Mouse (Mus musculus) liver, postnatal 0 days (tissue): ENCODE results near the gene Trappc3. TPM values are rescaled to one million over a fixed set of nuclear protein-coding genes. Genes with fewer than 3 reads are reported as not detected.

ENCODE experiments used
- ATAC-seq: fragments of 200-750 bp; cut with Nextera tagmentation; 2 replicates; pipeline ENCODE4 v1.8.0; 2017; ENCODE audit warnings: mild to moderate bottlenecking, moderate library complexity
- DNase-seq: peaks from one replicate; pipeline ENCODE4 v3.0.0-alpha.2; 2016
- H3K27ac ChIP-seq: fragments of 300-500 bp; sonication (generic); 2 replicates; pipeline ENCODE4 v1.5.1; 2014; ENCODE audit warnings: antibody characterized with exemption, moderate library complexity, mild to moderate bottlenecking, low read depth
- H3K27me3 ChIP-seq: fragments of 300-500 bp; sonication (generic); 2 replicates; pipeline ENCODE4 v1.6.1; 2014; ENCODE audit warnings: low read length, control low read depth, mixed read lengths; ENCODE audit not compliant: insufficient read depth
- H3K36me3 ChIP-seq: fragments of 300-500 bp; sonication (generic); replicated peaks from 2 replicates; pipeline ENCODE4 v1.6.1; 2014; ENCODE audit warnings: mild to moderate bottlenecking, control low read depth, low read length, moderate library complexity, mixed read lengths; ENCODE audit not compliant: insufficient read depth
- H3K4me1 ChIP-seq: fragments of 300-500 bp; sonication (generic); 2 replicates; pipeline ENCODE4 v1.6.1; 2014; ENCODE audit warnings: antibody characterized with exemption, mild to moderate bottlenecking, control low read depth; ENCODE audit not compliant: insufficient read depth
- H3K4me2 ChIP-seq: fragments of 300-500 bp; sonication (generic); 2 replicates; pipeline ENCODE4 v1.6.1; 2014; ENCODE audit warnings: low read depth, mild to moderate bottlenecking, low read length, moderate library complexity, mixed read lengths
- H3K4me3 ChIP-seq: fragments of 300-500 bp; sonication (generic); 2 replicates; pipeline ENCODE4 v1.5.1; 2014; ENCODE audit warnings: low read depth, low read length
- H3K9ac ChIP-seq: fragments of 300-500 bp; sonication (generic); replicated peaks from 2 replicates; pipeline ENCODE4 v1.6.1; 2014; ENCODE audit warnings: mild to moderate bottlenecking, moderate library complexity
- H3K9me3 ChIP-seq: fragments of 300-500 bp; sonication (generic); 2 replicates; pipeline ENCODE4 v1.6.1; 2016; ENCODE audit warnings: mild to moderate bottlenecking, control low read depth, low read length, mixed read lengths
- CTCF ChIP-seq: sonication (generic); IDR thresholded peaks from 2 replicates; pipeline ENCODE4 v1.5.1; 2016; ENCODE audit warnings: antibody characterized with exemption, low read depth
- EP300 ChIP-seq: IDR thresholded peaks from 2 replicates; pipeline ENCODE4 v1.6.1; 2016; ENCODE audit warnings: antibody characterized with exemption, low read depth, mild to moderate bottlenecking
- WGBS: fragments of 180-500 bp; shearing (Covaris S2); extraction: QIAGEN DNeasy Blood & Tissue Kit; methylation state at CpG from one replicate; pipeline ENCODE4 v1.1.7; 2014; ENCODE audit not compliant: insufficient replicate concordance; 5-methylcytosine and 5-hydroxymethylcytosine counted together
- polyA plus RNA-seq: library from polyadenylated mRNA; unstranded; fragments of >200 nt; fragmentation: Nextera tagmentation; extraction: Ambion mirVana; gene quantifications from 2 replicates; pipeline ENCODE4 v1.2.1, GENCODE M21; 2015

Gene Trappc3
- polyA plus RNA-seq, 1 experiment from 2014 or later: 39.2 TPM

GRCm38 (mm10) chr4:126311566-126312200, 49.6 kb downstream of the Trappc3 start:
- 87% methylated on average over 16 of the region's 16 CpGs for WGBS
- TF ChIP-seq EP300: no peak
- no peak for TF ChIP-seq CTCF
- H3K4me3 ChIP-seq: no peak overlapping the region
- peaks cover 8% of the 10 kb centered on the region for H3K36me3 ChIP-seq
- ATAC-seq: no peak
- no peak overlapping the region for H3K27ac ChIP-seq
- peaks cover 4% of the 10 kb centered on the region for H3K4me1 ChIP-seq
- H3K9me3 ChIP-seq: no peaks in the 10 kb centered on the region
- H3K9ac ChIP-seq: no peak overlapping the region
- H3K4me2 ChIP-seq: no peak overlapping the region
- H3K27me3 ChIP-seq: no peaks in the 10 kb centered on the region
- DNase-seq: no peak

- ATAC-seq (no peak), DNase-seq (no peak)
- H3K27me3 ChIP-seq: no peaks in the 10 kb centered on the region
- no peak overlapping the region for H3K27ac ChIP-seq
- TF ChIP-seq CTCF (no peak), EP300 (no peak)
- peaks cover 23% of the 10 kb centered on the region for H3K36me3 ChIP-seq
- 55% methylated on average over 5 of the region's 5 CpGs for WGBS
- H3K9ac ChIP-seq: no peak overlapping the region
- no peak overlapping the region for H3K4me3 ChIP-seq
- H3K4me1 ChIP-seq: peaks cover 4% of the 10 kb centered on the region
- H3K4me2 ChIP-seq: no peak overlapping the region
- H3K9me3 ChIP-seq: no peaks in the 10 kb centered on the region
Observed at GRCm38 (mm10) chr4:126313202-126313601, 51.1 kb downstream of the Trappc3 start.

- 72% methylated on average over 10 of the region's 10 CpGs for WGBS
- no peak overlapping the region for H3K27ac ChIP-seq
- H3K9me3 ChIP-seq: no peaks in the 10 kb centered on the region
- peaks cover 25% of the 10 kb centered on the region for H3K36me3 ChIP-seq
- TF ChIP-seq EP300 (no peak), CTCF (no peak)
- peaks cover 4% of the 10 kb centered on the region for H3K4me1 ChIP-seq
- no peaks in the 10 kb centered on the region for H3K27me3 ChIP-seq
- no peak for DNase-seq
- no peak overlapping the region for H3K4me2 ChIP-seq
- no peak overlapping the region for H3K9ac ChIP-seq
- H3K4me3 ChIP-seq: no peak overlapping the region
- ATAC-seq: no peak
Observed at GRCm38 (mm10) chr4:126314393-126314792, 52.3 kb downstream of the Trappc3 start.

- H3K4me1 ChIP-seq: 0 out of 2 replicates have a peak, but pooled peaks cover 4% of the 10 kb centered on the region
- TF ChIP-seq CTCF (no peak), EP300 (no peak)
- H3K27ac ChIP-seq: no peak overlapping the region
- H3K4me3 ChIP-seq: no peak overlapping the region
- no peaks in the 10 kb centered on the region for H3K27me3 ChIP-seq
- H3K36me3 ChIP-seq: peaks cover 25% of the 10 kb centered on the region
- 65% methylated on average over 5 of the region's 5 CpGs for WGBS
- H3K9ac ChIP-seq: no peak overlapping the region
- H3K9me3 ChIP-seq: no peaks in the 10 kb centered on the region
- DNase-seq (no peak), ATAC-seq (no peak)
- H3K4me2 ChIP-seq: no peak overlapping the region
Observed at GRCm38 (mm10) chr4:126315931-126316330, 53.8 kb downstream of the Trappc3 start.

- H3K4me3 ChIP-seq: no peak overlapping the region
- H3K4me1 ChIP-seq: 0 out of 2 replicates have a peak, but pooled peaks cover 4% of the 10 kb centered on the region
- ATAC-seq (no peak), DNase-seq (no peak)
- 88% methylated on average over 13 of the region's 13 CpGs for WGBS
- H3K4me2 ChIP-seq: no peak overlapping the region
- no peak overlapping the region for H3K27ac ChIP-seq
- no peak overlapping the region for H3K9ac ChIP-seq
- H3K27me3 ChIP-seq: no peaks in the 10 kb centered on the region
- H3K9me3 ChIP-seq: no peaks in the 10 kb centered on the region
- TF ChIP-seq CTCF (no peak), EP300 (no peak)
- H3K36me3 ChIP-seq: peaks cover 25% of the 10 kb centered on the region
Observed at GRCm38 (mm10) chr4:126316443-126317040, 54.4 kb downstream of the Trappc3 start.

GRCm38 (mm10) chr4:126319806-126320205, 57.7 kb downstream of the Trappc3 start:
- ATAC-seq: peak; percentile 63
- Histone ChIP-seq H3K36me3 (peaks cover 25% of the 10 kb centered on the region), H3K9ac (no peak overlapping the region; the same call in 1 of the 2 replicates), H3K27me3 (peaks cover 2% of the 10 kb centered on the region; the same call in 1 of the 2 replicates), H3K27ac (peak overlapping the region; percentile 86), H3K4me2 (peak overlapping the region; percentile 87; the same call in 1 of the 2 replicates), H3K4me3 (no peak overlapping the region), H3K4me1 (0 out of 2 replicates have a peak, but pooled peaks cover 4% of the 10 kb centered on the region), H3K9me3 (no peaks in the 10 kb centered on the region)
- DNase-seq: no peak
- TF ChIP-seq CTCF: no peak
- no peak for TF ChIP-seq EP300
- 74% methylated on average over 6 of the region's 6 CpGs for WGBS
